Mouse (Mus musculus) lung, postnatal 36 days (tissue): ENCODE data around the gene Pdpr.
"Not testable (repeated sequence)": the region's sequence is repeated elsewhere in the genome, so short reads cannot be mapped to it uniquely, and the experiment has no call there.

Source experiments
- DNase-seq: peaks from one replicate; pipeline ENCODE4 v3.0.0; 2022; ENCODE audit warnings: mixed read lengths

The Pdpr gene

DNA sequence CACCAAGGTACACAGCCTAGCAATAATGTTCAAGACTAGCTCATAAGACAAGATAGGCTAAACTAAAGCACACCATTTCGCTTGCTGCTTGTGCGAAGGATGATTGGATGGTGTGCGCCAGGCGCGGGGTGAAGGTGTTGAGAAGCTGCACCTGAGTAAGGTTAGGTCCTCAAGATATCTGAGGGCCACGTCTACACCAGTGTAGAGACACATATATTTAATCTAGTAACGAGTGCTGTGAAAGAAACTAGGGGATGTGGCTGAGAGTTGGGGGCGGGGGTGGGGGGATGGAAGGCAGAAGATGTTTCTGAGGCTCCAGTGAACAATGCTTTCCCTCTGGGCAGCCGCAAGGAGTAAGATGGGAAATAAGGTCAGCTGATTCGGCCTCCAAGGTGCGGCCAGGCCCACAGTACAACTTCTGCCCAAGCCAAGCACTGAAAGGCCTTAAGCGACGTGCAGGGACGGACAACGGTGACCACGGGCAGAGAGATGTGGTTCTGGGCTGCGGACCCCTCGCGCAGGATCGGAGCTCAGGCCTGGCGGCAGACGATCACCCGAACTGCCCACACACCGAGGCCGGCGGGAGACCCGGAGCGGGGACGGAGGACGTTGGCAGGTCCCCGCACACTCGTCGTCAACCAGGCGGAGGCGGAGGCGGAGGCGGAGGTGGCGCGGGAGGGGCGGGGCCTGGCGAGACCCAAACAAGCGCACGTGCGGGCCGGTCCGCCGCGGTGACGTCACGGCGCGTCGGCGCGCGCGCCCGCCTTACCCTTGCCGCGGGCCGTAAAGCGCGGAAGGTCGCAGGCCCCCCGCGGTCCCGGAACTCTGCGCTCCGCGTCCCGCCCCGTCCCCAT lies at the start of gene Pdpr:
Gene Pdpr (plus strand): TSS at position 766 of the 854 bp plus-strand sequence.
- DNase-seq = peak; percentile 95

DNA sequence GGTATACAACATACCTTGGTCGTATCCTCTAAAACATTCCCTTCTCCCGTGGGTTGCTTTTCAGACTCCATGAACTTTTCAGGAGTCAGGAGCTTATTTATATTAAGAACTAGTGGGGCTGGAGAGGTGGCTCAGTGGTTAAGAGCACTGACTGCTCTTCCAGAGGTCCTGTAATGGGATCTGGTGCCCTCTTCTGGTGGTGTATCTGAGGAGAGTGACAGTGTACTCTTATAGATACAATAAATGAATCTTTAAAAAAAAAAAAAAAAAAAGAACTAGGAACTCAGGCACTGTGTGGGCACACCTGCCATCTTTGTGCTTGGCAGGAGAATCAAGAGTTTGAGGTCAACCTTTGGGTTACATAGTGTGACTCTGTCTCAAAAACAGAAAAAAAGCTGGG lies 45.7 kb upstream of the Pdpr start:
- peak; percentile 39 for DNase-seq

DNA sequence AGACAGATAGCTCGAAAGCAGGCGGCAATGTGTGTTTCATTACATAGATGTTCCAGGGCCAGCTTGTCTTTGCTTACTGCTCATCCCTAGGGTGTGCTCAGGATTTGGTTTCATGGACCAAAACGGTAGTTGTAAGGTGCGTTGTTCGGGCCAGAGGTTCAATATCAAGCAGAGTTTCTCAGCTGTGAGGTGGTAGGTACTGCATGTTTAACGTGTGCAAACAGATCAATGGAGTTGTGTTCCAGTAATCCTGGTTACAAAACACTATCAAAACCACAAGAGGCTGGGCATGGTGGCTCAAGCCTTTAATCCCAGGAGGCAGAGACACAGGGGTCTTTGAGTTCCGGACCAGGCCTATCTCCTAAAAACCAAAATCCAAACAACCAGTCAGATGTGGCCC lies 45.3 kb upstream of the Pdpr start:
- DNase-seq = no peak

DNA sequence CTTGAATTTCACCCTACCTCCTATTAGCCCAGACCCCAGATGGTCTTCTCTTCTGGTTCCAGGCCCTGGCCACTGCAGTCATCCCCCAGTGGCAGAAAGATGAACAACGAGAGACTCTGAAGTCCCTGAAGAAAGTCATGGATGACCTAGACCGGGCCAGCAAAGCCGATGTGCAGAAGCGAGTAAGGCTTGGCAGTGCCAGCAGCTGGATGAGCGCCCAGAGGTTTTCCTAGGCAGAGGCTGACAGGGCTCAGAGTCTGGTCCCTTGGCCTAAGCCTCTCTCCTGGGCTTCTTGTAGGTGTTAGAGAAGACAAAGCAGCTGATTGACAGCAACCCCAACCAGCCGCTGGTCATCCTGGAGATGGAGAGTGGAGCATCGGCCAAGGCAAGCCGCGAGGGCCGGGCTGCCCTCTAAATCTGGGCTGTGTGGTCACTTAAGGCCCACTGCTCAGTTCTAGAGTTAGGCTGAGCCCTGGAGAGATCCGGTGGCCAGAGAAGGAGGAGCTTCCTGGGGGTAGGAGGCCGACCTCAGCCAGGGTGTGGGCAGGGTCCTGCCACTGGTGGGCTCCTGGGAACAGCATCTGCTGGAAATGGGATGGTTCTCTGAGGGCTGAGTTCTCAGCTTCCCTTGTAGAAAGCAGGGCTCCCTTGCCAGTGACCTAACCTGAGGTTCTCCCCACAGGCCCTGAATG lies 40.5 kb upstream of the Pdpr start:
- DNase-seq = no peak

DNA sequence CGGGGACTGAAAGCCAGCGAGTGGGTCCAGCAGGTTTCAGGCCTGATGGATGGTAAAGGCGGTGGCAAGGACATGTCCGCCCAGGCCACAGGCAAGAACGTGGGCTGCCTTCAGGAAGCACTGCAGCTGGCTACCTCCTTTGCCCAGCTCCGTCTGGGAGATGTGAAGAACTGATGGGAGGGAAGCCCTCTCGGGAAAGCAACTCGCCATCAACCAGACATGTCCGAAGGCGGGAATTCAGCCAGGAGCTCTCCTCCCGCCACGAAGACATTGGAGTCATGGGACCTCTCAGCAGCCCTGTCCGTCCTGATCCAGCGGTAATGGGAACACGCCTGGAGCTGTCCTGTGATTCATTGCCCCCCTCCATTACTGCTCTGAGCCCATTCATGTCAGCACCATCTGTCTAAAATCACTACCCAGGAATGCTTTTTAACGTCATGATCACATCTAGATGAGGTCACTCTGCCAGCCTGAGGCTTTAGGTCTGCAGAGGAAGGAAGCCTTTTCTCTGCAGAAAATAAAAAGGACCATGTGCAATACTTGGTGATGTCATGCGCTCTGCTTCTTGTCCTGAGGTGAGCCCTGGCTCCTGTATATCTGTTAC lies 39.3 kb upstream of the Pdpr start:
- DNase-seq = no peak

DNA sequence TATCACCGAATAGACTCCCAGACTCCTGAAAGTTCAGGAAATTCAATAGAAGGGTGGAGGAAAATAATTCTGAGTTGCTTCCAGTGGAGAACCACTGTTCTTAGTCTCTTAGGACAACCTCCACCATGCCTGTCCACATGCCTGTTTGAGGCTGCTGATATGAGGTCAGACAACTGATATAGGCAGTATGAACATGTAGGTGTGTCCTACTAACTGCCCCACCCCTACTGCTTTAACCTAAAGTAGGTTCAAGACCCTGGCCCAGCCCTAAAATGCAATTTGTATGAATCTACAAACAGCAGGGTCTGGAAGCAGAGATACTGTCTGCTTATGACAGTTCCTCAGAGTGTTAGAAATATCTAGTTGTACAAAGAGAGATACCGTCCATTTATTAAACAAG lies 38.8 kb upstream of the Pdpr start:
- DNase-seq = no peak

DNA sequence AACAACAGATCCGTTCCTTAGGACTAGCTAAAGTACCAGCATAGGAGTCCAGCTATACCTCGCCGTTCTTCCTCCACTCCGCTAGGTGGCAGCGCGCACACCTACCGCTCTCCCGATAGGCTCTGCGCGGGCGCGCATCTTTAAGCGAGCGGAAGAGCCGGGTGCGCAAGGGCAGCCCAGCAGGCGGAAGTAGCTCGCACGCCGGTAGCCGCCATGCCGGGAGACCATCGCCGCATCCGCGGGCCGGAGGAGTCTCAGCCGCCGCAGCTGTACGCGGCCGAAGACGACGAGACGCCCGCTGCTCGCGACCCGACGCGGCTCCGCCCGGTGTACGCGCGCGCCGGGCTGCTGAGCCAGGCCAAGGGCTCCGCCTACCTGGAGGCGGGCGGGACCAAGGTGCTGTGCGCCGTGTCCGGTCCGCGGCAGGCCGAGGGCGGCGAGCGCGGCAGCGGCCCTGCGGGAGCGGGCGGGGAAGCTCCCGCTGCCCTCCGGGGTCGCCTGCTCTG lies 38.2 kb upstream of the Pdpr start, which contains the start of gene Exosc6:
Gene Exosc6 (plus strand): TSS at position 182 of the 506 bp plus-strand sequence.
- peak; percentile 93 for DNase-seq

DNA sequence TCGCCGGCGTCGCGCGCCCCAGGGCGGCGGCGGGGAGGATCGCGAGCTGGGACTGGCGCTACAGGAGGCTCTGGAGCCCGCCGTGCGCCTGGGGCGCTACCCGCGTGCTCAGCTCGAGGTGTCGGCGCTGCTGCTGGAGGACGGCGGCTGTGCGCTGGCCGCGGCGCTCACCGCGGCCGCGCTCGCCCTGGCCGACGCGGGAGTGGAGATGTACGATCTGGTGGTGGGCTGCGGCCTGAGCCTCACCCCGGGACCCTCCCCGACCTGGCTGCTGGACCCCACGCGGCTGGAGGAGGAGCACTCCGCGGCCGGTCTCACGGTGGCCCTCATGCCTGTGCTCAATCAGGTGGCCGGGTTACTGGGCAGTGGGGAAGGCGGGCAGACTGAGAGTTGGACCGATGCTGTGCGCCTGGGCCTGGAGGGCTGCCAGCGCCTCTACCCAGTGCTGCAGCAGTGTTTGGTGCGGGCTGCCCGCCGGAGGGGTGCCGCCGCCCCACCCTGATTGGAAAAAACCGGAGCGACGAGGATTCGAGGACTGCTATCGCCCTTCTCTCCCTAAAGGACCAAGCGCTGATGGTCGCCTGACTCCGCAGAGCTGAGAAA lies 37.6 kb upstream of the Pdpr start:
- peak; percentile 23 for DNase-seq

DNA sequence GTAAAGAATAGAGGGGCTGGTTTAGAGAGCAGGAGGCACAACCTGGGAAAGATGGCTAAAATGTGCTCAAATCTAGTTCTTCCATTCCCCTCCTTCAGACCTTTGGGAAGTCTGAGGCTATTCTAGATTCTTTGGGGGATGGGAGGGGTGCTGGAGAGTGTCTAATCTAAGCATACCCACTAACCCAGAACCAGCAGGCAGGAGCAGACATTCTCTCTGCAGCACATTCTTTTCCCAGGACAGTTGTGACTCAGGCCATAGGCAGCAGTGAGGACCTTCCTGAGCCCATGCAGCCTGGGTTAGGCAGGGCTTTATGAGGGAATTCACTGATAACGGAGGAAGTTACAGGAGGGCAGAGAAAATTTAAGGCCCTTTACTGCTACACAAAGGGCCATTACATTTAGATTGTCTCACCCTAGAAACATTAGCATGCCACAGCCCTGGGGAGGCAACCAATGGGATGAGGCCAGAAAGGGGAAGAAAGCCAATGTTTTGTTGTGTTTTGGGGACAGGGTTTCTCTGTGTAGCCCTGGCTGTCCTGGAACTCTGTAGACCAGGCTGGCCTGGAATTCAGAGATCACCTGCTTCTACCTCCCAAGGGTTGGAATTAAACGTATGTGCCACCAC lies 35.4 kb upstream of the Pdpr start:
- DNase-seq = no peak

DNA sequence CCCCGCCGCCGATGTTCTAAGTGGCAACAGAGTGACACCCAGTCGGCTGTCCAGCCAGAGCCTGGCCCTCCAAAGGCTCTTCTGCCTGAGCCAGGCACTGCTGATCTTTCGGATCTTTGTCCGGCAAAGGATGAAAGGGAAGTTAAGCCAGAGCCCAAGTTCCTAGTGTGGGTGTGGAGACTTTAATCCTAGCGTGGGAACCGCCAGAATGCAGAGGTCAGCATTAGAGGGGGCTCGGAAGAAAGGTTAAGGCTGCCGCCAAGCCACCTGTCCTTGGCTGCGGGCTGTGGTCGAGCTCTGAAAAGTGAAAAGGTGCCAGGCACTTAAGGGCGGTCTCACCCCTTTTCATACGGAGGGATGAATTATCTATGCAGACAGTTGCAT lies 32.8 kb upstream of the Pdpr start:
- peak; percentile 2 for DNase-seq

DNA sequence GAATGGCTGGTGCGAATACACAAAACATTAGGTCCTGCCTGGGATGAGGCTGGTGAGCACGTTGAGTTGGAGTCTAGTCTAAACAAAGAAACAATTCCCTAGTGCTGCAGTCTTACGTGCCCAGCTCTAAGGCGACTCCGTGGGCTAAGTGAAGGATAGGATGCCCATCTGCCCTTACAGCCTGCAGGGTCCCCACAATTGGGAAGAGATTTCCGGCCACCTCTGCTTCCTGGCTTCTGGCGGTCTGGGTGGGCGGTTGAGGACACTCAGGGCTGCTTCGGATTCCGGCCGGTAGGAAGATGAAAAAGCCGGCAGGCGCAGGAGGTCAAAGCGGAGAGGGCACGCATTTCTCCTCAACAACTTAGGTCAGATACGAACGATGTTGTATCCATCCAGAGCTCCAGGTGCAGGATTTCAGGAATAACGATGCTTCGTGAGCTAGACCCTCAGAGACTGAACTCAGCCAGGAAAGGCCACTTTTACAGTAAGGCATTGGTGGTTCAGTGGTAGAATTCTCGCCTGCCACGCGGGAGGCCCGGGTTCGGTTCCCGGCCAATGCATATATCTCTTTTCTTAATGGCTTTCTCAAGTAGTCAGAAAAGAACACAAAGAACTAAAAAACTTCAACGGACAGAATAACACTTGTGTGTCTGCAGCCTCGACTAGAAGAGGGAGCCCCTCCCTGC lies 32.2 kb upstream of the Pdpr start:
- DNase-seq = peak; percentile 93

DNA sequence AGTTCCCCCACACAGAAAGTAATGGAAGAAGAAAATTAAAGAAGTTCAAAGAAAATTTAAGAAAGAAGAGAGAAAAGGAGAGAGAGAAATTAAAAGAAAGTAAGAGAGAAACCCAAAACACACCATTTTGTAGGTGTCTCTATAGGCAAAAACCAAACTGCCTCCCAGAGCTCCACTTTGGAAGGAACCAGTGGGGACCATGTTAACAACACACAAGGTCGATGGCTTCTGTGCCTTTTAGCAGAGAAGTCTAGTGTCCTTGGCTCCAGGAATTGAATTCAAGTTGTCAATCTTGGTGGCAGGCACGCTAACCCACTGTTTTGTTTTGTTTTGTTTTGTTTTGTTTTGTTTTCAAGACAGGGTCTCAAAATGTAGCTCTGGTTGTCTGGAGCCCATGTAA lies 31.5 kb upstream of the Pdpr start:
- no peak for DNase-seq

DNA sequence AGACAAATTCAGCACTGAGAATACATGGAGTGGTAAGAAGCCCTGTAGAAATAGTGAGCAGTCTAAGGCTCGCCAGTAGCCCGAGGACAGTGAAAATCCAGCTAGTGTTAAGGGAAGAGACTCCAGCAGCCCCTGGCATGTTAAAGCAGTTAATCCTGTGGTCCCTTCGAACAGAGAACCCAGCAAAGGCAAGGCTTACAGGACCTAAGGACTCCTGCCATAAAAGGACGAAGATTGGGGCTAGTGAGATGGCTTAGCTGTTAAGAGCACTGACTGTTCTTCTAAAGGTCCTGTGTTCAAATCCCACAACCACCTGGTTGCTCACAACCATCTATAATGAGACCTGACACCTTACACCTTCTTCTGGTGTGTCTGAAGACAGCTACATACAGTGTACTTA lies 28.1 kb upstream of the Pdpr start:
- no peak for DNase-seq

DNA sequence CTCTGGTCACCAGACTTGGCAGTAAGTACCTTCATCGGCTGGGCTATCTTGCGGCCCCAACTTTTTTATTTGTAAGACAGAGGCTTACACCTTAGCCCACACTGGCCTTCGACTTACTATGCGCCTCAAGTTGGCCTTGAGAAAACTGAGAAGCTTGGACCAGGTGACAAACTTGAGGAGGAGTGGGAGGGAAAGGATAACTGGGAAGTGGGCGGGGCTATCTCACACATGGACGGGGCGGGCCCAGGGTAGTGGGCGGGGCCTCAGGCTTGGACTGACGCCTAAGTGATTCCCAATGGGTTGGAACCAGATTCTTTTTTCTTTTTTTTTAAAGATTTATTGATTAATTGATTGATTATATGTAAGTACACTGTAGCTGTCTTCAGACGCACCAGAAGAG lies 27.0 kb upstream of the Pdpr start:
- peak; percentile 22 for DNase-seq

DNA sequence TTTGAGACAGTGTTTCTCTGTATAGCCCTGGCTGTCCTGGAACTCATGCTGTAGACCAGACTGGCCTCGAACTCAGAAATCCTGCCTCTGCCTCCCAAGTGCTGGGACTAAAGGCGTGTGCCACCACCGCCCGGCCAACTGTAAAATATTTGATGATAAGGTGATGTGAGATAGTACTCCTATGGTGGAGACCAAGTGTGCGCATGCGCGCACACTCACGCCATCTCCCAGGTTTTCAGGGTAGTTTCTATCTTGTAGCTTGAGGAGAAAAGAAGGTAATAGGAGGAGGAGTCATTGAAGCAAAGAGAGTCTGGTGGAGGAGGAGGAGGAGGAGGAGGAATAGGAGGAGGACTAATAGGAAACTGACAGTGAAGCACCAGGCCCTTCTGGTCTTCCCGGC lies 25.8 kb upstream of the Pdpr start:
- DNase-seq = not testable (repeated sequence)

DNA sequence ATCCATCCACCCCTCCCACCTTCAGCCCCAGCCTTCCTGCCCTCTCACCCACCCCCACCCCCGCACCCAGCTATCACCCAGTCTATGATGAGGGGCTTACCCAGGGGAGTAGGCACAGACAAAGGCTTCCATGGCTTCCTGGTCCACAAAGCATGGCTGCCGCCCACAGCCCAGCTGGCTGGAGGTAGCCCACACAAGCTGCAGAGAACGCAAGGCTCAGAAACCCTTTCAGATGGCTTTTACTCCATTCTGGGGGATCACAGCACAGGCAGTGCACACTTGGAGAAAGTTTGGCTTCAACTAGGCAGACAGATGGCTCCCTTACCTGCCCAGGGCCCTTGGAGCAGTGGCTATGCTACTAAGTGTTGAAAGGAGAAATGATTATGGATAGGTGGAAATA lies 18.5 kb upstream of the Pdpr start:
- DNase-seq = no peak

DNA sequence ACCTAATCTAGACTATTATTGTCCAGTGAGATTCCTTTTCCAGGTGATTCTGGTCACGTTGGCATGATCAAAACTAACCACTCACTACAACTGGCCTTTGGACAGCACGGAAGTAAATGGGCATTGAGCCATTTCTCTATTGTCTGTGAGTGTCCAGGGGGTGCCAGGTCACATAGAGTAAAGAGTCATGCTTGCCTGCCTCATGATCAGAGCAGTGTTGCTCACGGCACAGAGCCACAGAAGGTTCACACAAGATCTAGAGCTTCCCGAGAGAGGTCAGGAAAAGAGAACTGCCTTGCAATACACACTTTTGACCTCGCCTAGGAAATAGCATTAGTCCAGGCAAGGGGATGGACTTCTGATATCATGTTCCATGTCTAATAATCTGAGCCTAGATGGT lies 15.0 kb upstream of the Pdpr start:
- DNase-seq = no peak

DNA sequence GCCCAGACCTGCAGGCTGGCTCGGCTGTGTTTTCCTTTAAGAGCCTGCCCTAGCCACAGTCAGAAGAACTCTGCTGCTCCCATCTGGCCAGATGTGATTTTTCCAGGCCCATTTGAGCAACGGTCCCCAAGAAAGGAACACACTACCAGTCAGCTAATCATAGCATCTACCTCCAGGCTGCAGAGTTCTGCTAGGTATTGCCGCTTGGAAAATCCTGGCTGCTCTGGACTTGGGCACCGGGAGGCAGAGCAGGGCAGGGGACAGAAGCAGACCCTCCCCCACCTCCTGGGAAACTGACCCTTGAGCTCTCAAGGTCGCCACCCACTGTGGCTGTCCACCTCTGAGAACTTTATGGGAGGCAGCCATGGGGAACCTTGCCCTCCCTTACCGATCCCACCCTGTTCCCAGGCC lies 14.6 kb upstream of the Pdpr start:
- peak; percentile 31 for DNase-seq

DNA sequence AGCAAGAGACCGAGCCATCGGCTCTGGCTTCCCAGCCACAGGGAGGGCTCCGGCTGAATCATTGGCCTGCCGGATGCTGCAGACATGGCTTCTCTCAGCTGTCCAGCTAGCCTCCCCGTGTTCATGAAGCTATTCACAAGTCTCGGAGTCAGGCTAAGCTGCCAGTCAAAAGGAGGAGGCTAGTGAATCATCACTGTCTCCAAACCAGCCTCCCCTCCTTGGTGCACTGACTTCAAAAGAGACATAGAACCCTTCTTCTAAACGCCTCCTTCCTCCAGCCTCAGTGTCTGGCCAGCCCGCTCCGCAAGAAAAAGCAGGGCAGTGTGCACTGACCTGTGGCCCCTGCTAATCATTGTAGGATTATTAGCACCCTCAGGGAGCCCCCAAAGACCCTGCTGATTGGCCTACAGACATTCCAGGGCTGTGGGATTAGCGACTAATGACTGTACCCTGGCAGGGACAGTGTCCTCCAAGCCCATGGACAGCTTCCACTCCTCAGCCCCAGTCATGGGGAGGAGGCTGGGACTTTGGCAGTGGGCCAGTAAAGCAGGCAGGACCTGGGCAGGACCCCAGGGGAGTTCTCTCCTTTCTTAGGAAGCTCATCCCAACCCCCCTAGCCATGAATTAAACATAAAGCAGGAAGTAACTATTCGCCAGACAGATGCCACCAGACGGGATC lies 12.7 kb upstream of the Pdpr start:
- no peak for DNase-seq

DNA sequence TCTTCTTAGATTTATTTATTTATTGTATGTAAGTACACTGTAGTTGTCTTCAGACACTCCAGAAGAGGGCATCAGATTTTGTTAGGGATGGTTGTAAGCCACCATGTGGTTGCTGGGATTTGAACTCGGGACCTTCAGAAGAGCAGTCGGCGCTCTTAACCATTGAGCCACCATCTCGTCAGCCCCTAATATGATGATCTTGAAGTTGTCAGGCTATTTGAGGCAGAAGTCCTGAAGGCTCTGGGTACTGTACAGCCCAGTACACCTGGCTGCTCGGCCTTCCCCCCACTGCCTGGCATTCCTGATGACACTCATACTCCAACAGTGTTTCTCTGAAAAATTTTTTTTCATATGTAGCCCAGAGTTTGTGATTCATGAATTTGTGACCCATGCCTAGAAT lies 10.5 kb upstream of the Pdpr start:
- DNase-seq = not testable (repeated sequence)

DNA sequence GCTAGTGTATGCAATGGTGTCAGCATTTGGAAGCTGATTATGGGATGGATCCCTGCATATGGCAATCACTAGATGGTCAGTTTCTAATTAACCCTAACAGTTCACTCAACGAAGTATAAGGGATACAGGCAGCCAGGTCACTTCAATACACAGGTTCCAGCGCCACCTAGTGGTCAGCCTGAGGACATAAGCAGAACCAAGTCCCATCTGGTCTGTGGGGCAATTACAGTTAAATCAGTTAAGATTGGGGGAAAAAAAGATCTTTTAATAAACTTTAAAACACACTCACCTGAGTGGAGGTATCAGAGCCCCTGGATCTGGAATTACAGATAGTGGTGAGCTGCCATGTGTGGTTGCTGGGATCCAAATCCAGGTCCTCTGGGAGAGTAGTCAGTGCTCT lies 4.3 kb upstream of the Pdpr start:
- DNase-seq = peak; percentile 69

DNA sequence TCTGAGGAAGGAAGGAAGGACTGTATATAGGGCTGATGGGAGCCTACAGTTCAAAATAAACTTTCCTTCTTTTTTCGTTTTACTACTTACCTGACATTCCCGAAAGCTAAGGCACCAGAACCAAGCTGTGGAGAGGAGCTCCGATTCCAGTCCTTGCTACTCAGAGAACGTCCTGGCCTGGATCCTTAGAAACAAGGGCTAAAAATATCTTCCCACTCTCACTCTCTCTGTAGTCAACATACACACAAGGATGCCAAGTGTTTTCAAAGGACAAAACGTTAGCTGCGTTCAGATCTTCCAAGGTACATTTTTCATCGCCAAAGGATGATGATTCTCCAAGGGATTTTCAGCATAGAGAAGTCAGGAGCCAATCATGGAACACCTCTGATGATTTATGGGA lies 2.7 kb upstream of the Pdpr start:
- DNase-seq = no peak
